Mouse (Mus musculus): ENCODE data around the gene Ano6.

GRCm38 (mm10) chr15:95907909-95908308 lies 117.3 kb downstream of the Ano6 start:
- TF ChIP-seq CTCF (IDR thresholded peaks at IDR 0.05) (no peak), POLR2A (IDR thresholded peaks at IDR 0.05; ENCODE audit: insufficient read depth, low read depth, low read length) (no peak)
